ENCODE assay signal across 1 mouse cellular context in the genomic region with DNA sequence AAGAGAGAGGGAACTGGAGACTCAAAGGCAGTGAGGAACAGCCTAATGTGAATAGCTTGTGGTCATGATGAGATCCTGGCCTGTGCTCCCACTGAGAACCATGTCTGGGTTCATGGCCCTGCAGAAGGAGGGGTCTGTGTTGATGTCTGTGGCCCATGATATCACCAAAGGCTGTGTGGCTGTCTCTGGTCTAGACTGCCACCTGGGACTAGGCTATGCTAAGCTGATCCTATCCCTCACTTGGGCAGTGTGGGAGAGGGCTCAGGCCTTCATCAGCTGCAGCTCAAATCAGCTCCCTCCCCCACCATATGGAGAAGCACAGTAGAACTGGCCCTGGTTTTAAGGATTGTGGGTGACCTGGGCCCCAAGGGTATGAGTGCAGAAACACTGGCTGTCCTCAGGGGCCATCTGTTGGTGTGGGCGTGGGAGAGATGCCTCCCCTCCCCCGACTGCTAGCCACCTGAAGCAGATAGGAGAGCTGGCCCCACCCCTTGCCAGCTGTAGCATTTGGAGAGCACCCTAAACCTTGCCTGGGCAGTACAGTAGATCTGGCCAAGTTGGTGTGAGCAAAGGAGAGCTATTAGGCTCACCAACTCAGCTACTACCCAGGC.
A peak's percentile ranks its signal among the peaks of the same experiment; 100 is the strongest.
TF ChIP-seq lines count a peak whose summit lies in the region.

No protein-coding gene starts in this region.

TF ChIP-seq in CH12.LX, 34 proteins besides CTCF, POLR2A, EP300 and RAD21:
- TF ChIP-seq JUN (IDR thresholded peaks at IDR 0.05; ENCODE audit: insufficient read depth, low read depth, low read length) (no peak), ZKSCAN1 (IDR thresholded peaks at IDR 0.05; ENCODE audit: borderline replicate concordance, low read depth, low read length) (no peak), USF2 (conservative IDR thresholded peaks at IDR 0.05; ENCODE audit: low read depth, low read length) (no peak), TCF12 (IDR thresholded peaks at IDR 0.05; ENCODE audit: low read depth, low read length) (peak; percentile 61), USF1 (IDR thresholded peaks at IDR 0.05; ENCODE audit: low read depth, low read length) (no peak), ZNF384 (IDR thresholded peaks at IDR 0.05; ENCODE audit: low read depth, low read length) (no peak), MXI1 (IDR thresholded peaks at IDR 0.05; ENCODE audit: low read depth, low read length) (no peak), JUND (conservative IDR thresholded peaks at IDR 0.05; ENCODE audit: low read depth, low read length) (no peak), SMC3 (IDR thresholded peaks at IDR 0.05; ENCODE audit: low read depth, low read length) (no peak), TBP (conservative IDR thresholded peaks at IDR 0.05; ENCODE audit: low read depth, low read length) (no peak), RCOR1 (conservative IDR thresholded peaks at IDR 0.05; ENCODE audit: low read depth, low read length) (no peak), MAX (IDR thresholded peaks at IDR 0.05; ENCODE audit: low read length) (no peak), MYC (IDR thresholded peaks at IDR 0.05; ENCODE audit: low read depth, low read length) (no peak), CHD2 (IDR thresholded peaks at IDR 0.05; ENCODE audit: low read length) (peak; percentile 31; the same call in 1 of the 2 replicates), CHD1 (IDR thresholded peaks at IDR 0.05; ENCODE audit: low read depth, low read length) (no peak), SIN3A (IDR thresholded peaks at IDR 0.05; ENCODE audit: low read length) (0 out of 2 replicates have a peak, but pooled peaks have one; percentile 28), MEF2A (IDR thresholded peaks at IDR 0.05; ENCODE audit: borderline replicate concordance, low read depth, low read length) (no peak), PAX5 (IDR thresholded peaks at IDR 0.05; ENCODE audit: low read length) (no peak)
